Mouse (Mus musculus): ENCODE results near the gene Dnaja4.
"Not testable (repeated sequence)": the region's sequence is repeated elsewhere in the genome, so short reads cannot be mapped to it uniquely, and the experiment has no call there.

The Dnaja4 gene

GRCm38 (mm10) chr9:54698318-54699086 lies at the start of gene Dnaja4:
Gene Dnaja4, plus strand, starts transcription at chr9:54698873.
- DNase-seq, result no peak

GRCm38 (mm10) chr9:54649360-54649759 lies 49.3 kb upstream of the Dnaja4 start:
- no peak for DNase-seq

GRCm38 (mm10) chr9:54652778-54653177 lies 45.9 kb upstream of the Dnaja4 start:
- DNase-seq, result no peak

- DNase-seq, result no peak
These were observed 42.8 kb upstream of the Dnaja4 start for GRCm38 (mm10) chr9:54655846-54656245.

- no peak for DNase-seq
These were observed 42.3 kb upstream of the Dnaja4 start for GRCm38 (mm10) chr9:54656402-54656801.

GRCm38 (mm10) chr9:54658773-54659172 lies 39.9 kb upstream of the Dnaja4 start:
- DNase-seq, result no peak

- DNase-seq, result no peak
These were observed 36.9 kb upstream of the Dnaja4 start, which contains the start of gene Acsbg1 for GRCm38 (mm10) chr9:54661605-54662377. Gene Acsbg1, minus strand, starts transcription at chr9:54661870.

- no peak for DNase-seq
These were observed 34.3 kb upstream of the Dnaja4 start for GRCm38 (mm10) chr9:54664358-54664757.

GRCm38 (mm10) chr9:54666116-54666515 lies 32.6 kb upstream of the Dnaja4 start:
- DNase-seq, result no peak

- no peak for DNase-seq
These were observed 30.2 kb upstream of the Dnaja4 start for GRCm38 (mm10) chr9:54668455-54668854.

- DNase-seq, result no peak
These were observed 26.7 kb upstream of the Dnaja4 start for GRCm38 (mm10) chr9:54671962-54672361.

- no peak for DNase-seq
These were observed 24.8 kb upstream of the Dnaja4 start for GRCm38 (mm10) chr9:54673887-54674286.

GRCm38 (mm10) chr9:54676531-54676986 lies 22.1 kb upstream of the Dnaja4 start:
- DNase-seq, result peak; percentile 12 to 60

GRCm38 (mm10) chr9:54682846-54683245 lies 15.8 kb upstream of the Dnaja4 start:
- no peak for DNase-seq

GRCm38 (mm10) chr9:54683814-54684605 lies 14.7 kb upstream of the Dnaja4 start:
- no peak for DNase-seq

- no peak for DNase-seq
These were observed 11.1 kb upstream of the Dnaja4 start for GRCm38 (mm10) chr9:54687246-54688236.

GRCm38 (mm10) chr9:54689446-54689845 lies 9.2 kb upstream of the Dnaja4 start:
- DNase-seq, result no peak

- not testable (repeated sequence) for DNase-seq
These were observed 8.0 kb upstream of the Dnaja4 start for GRCm38 (mm10) chr9:54690697-54691096.

- peak in 1 of 2 experiments; percentile 12 for DNase-seq
These were observed 7.3 kb upstream of the Dnaja4 start for GRCm38 (mm10) chr9:54691241-54691805.

GRCm38 (mm10) chr9:54699087-54699344 lies 343 bp downstream of the Dnaja4 start:
- no peak for DNase-seq

GRCm38 (mm10) chr9:54699345-54700173 lies 886 bp downstream of the Dnaja4 start:
- peak; percentile 45 to 61 for DNase-seq

All from spleen, adult 18-20 months (tissue).